Mouse (Mus musculus) adrenal gland, adult 18-20 months (tissue): Measurements from ENCODE around the gene 4933406M09Rik. TPM values are rescaled to one million over a fixed set of nuclear protein-coding genes. Genes with fewer than 3 reads are reported as not detected.

Experiments
- DNase-seq, 2 experiments: peaks; one replicate each; pipeline ENCODE4 v3.0.0; 2021 to 2022; ENCODE audit warnings: low spot score in 2 of 2
- long read RNA-seq, 2 experiments: library from polyadenylated mRNA; stranded (forward); transcript quantifications; one replicate each; pipeline ENCODE4 v2.0.0; 2021
- total RNA-seq, 2 experiments: library from RNA; stranded (reverse); gene quantifications; 1 replicate in 1 of 2; 2 replicates in 1 of 2; pipeline ENCODE4 v1.2.3; 2021

4933406M09Rik gene
- not detected for total RNA-seq
- long read RNA-seq, experiment 1: 0 reads
- long read RNA-seq, experiment 2: 0 reads

DNA sequence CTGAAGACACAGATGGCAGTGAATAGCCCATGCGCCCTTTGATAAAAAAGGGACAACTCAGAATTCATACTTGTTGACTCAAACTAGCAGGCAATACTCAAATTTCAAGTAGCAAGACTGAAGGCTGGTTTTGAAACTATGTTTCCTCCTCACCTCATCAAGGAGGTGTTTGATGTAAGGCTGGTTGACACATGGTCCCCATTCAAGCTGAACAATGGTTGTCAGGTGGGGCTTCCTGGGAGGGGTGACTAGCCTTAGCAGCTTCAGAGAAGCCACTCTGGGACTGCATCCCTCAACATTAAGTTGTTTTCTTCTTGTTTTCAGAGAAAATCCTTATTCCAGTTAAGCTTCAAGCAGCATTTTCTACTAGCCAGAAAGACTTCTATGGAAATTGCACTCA is at the start of gene 4933406M09Rik:
Gene 4933406M09Rik, plus strand, starts transcription at position 275 of the 400 bp plus-strand sequence.
- DNase-seq: no peak

DNA sequence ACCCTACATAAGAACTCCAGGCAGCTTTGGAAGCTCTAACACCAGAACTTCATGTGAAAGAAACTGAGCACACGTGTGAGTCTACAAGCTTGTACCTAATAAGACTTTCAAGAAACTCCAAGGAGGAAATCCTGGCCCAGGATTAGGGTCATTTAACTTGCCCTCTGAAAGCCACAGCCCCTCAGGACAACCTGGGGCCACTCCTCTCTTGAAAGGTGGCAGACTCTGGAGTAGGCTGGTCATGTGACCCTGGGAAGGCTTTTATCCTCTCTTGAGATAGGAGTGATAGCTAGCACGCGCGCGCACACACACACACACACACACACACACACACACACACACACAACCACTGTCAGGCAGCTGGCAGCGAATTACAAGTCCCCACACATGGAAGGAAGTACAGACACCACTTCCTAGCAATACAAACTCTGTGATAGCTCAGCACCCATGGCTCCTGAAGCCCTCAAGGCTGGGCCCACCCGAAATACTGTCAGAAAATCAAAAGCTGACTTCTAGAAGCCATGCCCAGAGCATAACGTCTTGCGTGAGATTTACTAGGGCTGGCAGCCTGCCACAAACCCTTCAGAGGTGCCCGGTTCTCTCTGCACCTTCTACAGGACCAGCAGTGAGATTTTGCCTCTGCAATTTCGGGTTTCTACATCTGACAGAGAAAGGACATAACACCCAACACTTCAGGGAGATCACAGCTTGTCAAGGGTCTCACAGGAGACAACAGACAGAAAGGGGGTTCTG is 48.6 kb upstream of the 4933406M09Rik start:
- DNase-seq: peak in 1 of 2 experiments; percentile 14

DNA sequence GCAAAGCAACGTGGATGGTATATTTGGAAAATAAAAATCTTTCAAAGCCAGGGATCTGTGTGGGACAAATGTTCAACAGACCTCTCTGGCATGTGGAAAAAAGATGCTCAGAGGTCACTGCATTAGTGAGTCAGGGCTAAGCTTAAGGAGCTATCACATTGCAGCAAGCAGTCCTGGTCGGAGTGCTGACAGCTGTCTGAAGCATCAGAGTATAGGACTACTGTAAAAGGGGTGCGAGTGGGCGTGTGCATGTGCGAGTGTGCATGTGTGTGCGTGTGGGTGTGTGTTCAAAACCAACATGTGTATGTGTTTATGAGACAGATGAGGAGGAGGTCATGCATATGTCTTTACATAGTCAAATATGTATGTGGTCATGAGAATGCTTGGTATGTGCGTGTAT is 46.6 kb upstream of the 4933406M09Rik start:
- peak in 1 of 2 experiments; percentile 6 for DNase-seq

DNA sequence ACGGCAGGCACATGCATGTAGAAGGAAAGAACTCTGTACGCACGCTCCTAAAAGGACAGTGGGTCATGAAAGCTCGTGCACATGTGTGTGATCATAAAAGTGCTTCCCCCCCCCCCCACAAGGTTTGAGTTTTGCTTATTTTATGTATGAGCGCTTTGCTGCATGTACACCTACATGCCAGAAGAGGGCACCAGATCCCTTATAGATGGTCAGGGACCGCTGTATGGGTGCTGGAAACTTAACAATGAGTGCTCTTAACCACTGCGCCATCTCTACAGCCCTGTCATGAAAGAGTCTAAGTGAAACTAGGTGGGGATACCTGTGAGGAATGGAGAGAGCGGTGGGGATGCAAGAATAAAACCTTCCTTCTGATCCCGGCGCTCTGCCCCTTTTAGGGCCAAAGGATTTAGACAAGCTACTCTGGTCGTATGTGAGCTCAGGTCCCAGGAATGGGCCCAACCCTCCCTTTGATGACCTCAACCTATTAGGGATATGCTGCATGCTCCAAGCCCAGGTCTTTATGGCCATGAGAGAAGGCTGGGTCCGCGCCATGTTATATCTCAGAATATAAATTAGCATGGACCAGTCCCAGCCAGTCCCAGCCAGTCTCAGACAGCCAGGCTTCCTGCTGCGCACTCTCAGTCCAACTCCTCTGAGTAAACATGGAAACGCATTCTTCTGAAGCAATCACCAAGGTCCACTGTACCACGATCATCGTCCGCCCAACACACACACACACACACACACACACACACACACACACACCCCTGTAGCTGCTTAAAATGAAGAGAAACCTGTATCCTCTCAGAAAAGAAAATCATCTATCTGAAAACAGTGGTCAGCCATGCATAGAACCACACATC is 45.8 kb upstream of the 4933406M09Rik start:
- DNase-seq: peak in 1 of 2 experiments; percentile 3

DNA sequence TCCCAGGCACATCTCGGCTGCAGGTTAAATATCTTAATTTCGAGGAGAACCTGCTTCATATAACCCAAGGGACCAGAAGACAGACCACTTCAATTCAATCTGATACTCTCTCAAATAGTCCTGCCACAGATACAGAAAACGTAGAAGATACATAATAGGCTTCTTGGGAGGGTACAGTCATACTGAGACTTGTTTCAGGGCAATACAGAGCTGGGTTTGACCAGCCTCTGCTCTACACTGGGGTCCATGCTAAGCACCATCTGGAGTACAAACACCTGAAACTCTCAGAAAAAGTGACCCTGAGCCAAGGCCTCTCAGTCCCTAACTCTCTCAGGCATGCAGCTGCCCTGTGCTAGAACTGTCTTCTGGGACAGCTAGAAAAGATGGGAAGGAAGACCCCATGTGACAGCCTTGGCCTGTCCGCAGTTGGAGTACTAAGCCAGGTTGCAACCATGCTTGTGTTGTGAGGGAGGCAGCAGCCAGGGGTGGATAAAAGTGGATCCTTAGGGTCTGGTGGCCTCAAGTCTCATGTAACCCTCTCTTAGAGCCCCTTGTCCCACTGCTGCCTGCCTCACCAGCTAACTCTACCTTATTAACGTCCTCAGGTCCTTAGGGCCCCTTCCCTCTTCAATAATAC is 44.0 kb upstream of the 4933406M09Rik start:
- DNase-seq: no peak

DNA sequence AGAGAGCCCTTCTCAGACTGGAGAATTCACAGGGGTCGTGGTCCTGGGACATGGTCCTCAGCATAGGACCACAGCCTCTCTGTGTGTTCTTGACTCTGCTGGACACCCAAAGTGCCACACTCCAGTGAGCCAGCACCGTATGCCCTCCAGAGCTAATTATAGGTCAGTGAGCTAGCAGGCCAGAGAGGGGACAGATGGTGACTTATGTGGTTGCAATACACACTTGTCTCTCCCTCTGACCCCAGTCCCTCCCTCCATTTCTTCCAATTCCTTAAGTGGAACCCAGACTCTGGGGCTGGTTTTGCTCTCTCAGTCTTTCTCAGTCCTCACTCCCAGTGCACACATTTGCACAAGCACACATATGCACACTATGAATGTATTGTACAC is 43.5 kb upstream of the 4933406M09Rik start:
- no peak for DNase-seq

DNA sequence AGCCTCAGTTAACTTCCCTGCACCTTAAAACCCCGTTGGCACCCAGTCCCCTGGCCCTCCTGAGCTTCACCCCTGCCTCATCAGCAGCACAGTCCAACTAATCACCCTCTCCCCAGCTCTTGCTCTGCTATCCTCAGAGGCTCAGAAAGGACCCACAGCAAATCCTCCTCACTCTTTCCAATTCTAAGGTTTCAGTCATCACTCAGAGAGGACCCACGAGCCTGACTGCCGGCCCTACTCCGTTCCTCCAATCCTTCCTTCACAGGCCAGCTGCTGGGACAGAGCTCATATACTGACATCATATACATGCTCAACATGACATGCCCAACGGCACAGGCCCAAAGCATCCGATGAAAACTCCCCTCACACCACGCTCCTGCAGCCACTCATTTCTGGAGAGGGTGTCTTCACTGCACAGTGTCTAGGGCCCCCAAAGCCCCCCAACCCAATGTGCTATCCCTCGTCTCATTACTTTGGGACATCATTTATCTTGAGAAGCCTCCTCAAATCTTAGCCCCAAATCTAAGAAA is 42.9 kb upstream of the 4933406M09Rik start:
- DNase-seq: no peak

DNA sequence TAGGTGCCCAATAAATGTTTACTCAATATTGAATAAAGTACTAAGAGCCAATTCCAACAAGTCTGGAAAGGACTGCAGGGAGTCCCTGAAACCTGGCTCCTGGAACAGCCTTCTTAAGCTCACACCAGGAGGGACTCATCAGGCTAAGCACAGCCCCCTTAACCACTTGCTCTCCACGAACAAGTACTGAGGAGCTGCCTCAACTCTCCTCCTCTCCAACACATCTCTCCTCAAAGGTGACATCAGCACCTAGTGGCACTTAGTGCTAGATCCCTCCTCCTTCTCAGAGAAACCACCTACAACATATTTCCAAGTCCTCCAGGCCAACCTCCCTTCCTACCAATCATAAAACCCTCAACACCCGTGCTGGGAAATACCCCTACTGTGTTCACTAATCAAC is 42.2 kb upstream of the 4933406M09Rik start:
- DNase-seq: no peak

DNA sequence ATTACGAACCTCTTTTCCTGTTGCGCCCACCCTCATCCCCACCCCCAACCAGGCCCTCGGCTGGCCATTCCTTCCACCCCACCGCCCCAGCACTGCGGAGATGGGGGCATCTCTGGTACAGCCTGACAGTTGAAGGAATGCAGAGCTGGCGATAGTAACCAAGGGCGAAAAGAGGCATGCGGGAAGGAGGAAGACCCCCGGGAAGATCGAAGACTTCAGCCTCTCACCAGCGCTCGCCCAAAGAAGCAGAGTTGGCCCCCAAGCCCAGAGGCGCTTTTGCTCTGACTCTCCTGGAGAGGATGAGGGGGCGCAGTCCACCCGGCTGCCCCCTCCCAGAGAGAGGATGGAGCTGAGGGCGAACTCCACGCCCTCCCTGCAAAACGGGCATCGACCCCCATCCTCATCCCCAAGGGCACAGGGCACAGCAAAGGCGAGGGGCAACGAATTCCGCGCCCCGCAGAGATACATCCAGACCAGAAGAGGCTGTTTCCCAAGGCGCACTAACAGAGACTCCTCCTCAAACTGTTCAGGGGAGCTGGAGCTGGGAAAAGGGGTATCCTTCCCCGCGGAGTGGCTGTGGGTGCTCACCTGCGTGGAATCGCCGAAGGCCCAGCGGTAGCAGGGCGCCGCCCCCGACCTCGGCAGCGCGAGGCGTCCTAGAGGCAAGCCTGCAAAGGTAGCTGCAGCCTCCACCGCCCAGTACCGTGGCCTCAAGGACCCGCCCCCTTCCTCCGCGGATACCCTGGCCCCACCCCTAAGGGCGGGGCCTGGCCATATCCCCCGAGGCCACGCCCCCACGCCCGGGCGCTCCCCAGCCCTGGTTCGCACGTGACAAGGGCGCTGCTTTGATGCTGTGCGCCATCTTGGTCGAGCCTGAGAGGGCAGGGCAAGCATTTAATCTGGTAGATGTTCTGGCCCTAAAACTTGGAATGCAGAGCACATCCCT is 41.5 kb upstream of the 4933406M09Rik start:
- peak; percentile 37 to 53 for DNase-seq

DNA sequence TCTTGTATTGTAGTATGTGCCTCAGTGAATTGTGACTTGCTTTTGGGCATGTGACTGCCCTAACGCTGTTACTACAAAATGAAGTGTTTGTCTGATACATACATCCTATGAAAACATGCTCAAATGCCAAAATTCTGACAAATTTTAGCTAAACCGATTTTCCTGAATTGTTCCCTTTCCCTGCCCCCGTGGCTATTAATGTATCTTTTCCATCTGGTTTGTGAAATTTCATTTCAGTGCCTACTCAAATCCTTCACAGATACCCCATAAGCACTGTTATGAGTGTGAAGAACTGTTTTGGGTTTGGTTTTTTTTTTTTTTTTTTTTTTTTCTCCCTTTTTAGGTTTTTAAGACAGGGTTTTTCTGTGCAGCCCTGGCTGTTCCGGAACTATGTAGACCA is 40.7 kb upstream of the 4933406M09Rik start:
- no peak for DNase-seq

DNA sequence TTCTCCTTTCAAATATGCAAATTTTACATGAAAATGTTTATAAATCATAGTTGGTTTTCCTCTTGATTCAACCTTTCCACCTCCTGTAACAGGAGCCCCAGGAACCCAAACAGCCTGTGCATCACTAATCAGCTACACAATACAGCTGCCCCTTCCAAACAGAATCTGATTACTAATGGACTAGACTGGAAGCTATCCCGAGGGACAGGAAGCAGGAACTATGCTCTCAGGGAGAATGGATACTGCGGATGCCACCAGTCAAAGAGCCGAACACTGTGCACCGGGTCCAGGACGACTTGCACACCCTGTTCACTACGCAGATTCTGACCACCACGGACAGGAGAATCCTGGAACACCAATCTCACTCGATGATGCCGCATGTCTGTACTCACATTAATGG is 37.9 kb upstream of the 4933406M09Rik start:
- no peak for DNase-seq

DNA sequence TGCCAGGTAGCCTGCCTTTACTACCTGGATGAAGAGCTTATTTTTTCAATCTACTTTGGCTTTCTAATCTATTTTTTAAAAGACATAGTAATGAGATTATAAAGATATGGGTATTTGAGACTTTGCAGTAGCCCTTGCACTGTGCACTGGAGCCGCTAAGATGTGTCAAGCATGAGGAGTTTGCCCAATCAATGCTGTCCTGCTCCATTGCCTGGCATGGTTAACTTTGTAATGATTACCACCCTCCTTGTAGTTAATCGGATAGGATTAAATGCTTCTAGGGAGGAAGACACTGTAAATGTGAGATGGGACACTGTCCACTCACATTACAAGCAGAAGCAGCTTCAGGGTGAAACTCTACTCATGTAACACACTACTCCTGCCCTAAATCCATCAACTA is 32.4 kb upstream of the 4933406M09Rik start:
- no peak for DNase-seq

DNA sequence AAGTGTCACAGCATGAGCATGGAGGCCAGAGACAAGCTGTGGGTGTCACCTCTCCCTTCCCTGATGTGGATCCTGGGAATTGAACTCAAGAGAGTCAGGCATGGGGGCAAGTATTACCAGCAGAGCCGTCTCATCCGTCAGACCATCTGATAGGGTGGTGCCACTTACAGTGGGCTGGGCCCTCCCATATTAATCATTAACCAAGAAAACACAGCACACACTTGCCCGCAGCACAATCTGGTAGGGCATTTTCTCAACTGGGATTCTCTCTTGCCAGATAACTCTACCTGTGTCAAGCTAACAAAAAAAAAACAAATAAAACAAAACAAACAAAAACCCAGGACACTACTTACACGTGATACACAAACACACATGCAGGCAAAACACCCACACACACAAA is 28.3 kb upstream of the 4933406M09Rik start:
- DNase-seq: no peak

DNA sequence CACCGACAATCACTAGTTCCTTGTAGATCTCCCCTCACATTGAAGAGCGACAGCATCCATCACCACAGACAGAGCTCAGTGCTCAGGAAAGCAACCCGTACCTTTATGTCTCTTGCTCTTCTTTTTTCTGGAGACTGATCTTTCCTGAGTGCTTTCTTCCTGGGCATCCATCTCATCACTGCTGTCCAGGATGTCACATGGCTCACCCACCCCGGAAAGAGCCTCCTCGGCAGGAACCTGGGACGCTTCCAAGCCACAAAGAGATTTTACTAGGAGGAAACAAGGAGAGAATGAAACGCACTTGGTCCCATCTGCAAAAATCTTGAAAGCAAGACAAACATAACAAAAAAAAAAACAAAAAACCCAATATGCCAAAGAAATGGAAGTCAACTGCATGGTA is 25.1 kb upstream of the 4933406M09Rik start:
- no peak for DNase-seq

DNA sequence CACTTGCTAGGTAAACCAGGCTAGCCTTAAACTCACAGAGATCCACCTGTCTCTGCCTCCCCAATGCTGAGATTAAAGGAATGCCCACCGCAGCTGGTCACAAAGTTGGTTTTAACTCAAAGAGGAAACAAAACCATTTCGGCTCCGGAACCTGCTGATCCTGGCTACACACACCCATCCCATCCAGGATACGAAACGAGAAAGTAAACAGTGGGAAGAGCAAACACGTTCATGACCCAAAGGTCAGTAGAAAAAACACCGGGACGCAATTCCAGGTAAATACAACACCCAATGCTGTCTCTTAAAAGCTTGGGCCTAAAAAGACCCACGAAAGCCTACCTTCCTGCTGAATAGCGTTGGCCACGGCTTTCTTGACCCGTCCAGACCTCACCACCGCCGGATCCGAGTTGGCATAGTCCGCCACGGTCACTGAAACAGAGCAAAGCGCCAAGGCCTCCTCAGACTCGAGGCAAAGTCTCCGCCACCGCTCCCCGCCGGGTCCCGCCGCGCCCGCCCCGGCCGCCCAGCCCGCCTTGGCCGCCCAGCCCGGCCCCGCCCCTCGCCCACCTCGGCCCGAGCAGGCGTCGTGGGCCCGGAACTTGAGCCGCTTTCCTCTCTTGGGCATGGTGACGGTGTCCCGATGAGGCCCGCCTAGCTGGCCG is 24.4 kb upstream of the 4933406M09Rik start:
- DNase-seq: no peak

DNA sequence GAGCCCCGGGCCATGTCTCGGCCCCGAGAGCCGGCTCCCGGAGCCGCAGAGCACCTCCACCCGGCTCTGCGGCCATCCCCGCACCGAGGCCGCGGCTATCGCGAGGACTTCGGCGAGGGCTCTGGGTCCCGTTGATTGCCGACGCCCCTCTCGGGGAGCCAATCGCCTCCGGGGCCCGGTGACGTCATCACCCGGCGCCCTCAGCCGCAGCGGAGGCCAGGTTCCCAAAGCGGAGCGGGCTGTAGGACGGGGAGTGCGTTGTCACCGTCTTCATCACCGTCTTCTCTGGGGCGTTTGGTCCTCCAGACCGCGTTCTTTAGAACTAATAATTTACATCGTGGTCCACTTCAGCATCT is 23.9 kb upstream of the 4933406M09Rik start, which contains the start of gene Tmem183a:
Gene Tmem183a, minus strand, starts transcription at position 123 of the 356 bp plus-strand sequence.
- DNase-seq: peak; percentile 97 to 98

DNA sequence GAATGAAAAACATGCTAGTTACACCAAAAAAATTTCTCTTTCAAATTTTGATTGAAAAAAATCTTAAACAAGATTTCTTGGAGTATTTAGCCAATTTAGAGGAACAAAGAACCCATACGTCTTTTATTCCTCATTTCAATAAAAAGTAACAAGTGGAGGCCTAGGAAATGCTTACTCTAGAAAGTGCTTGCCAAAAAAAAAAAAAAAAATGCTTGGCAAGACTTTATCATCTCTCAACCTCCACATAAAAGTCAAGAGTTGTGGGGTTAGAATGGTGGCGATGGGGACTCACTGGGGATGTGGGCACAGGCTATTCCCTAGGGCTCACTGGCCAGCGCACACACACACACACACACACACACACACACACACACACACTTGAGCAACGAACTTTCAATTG is 22.5 kb upstream of the 4933406M09Rik start:
- DNase-seq: no peak

DNA sequence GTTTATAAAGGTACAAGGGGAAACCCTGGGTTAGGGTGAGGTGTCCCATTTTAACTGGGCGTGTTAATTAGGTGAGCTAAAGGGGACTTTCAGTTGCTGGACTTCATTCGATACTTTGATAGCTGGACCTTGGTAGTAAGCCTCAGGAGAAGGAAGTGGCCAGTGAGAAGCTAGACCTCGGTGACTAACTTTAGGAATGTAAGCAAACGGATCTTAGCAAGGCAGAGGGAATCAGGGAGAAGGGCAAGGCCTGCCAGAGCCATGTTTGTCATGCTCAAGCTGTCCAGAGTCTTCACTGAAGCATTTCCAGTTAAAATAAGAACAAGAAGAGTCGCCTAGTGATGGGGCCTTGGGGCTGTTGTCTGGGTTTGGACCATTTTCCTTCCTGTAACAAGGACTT is 20.2 kb upstream of the 4933406M09Rik start:
- no peak for DNase-seq

DNA sequence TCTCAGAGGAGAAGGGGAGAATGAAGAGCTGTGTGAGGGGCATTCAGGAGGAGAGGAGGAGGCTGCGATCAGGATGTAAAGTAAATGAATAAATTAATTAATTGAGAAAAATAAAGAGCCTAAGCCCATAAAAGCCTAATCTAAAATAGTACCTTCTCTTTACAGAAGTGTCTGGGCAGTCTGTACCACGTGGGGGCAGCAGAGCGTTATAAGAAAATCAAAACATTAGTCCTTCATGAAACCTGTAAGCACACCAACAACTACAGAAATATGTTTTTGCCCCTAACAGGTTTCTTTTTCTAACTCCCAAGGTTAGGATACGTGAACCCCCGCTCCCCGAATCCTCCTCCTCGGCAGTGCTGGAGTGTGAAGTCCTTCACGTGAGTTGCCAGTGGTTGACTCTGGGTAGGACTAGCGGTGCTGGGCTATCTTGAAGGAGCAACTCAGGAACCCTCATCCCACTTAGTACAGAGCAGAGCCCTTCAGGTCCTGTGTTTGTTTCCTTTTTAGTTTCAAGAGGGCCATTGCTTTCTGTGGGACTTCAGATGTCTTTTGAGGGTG is 16.9 kb upstream of the 4933406M09Rik start:
- peak; percentile 57 to 68 for DNase-seq
